Mouse (Mus musculus) frontal cortex, postnatal 36 days (tissue): Measurements from ENCODE around the gene Zfp398.
A peak's percentile ranks its signal among the peaks of the same experiment; 100 is the strongest.

Experiments used
- DNase-seq, 2 experiments: peaks; one replicate each; pipeline ENCODE4 v3.0.0; 2022; ENCODE audit warnings: low spot score in 2 of 2

The Zfp398 gene

GRCm38 (mm10) chr6:47835482-47835983 is at the start of gene Zfp398:
Gene Zfp398, plus strand, starts transcription at chr6:47835661.
- peak; percentile 95 to 97 for DNase-seq

GRCm38 (mm10) chr6:47787941-47788736 is 47.3 kb upstream of the Zfp398 start:
- peak; percentile 82 to 90 for DNase-seq

- DNase-seq = no peak
These were observed 46.6 kb upstream of the Zfp398 start for GRCm38 (mm10) chr6:47788821-47789220.

- DNase-seq = no peak
These were observed 44.7 kb upstream of the Zfp398 start for GRCm38 (mm10) chr6:47790745-47791144.

GRCm38 (mm10) chr6:47792533-47792932 is 42.9 kb upstream of the Zfp398 start:
- no peak for DNase-seq

GRCm38 (mm10) chr6:47793284-47793683 is 42.2 kb upstream of the Zfp398 start:
- DNase-seq = no peak

GRCm38 (mm10) chr6:47794106-47794830 is 41.2 kb upstream of the Zfp398 start:
- DNase-seq = no peak

- no peak for DNase-seq
These were observed 36.4 kb upstream of the Zfp398 start for GRCm38 (mm10) chr6:47799079-47799478.

- DNase-seq = no peak
These were observed 29.9 kb upstream of the Zfp398 start for GRCm38 (mm10) chr6:47805520-47805919.

- no peak for DNase-seq
These were observed 28.0 kb upstream of the Zfp398 start for GRCm38 (mm10) chr6:47807419-47807818.

- peak in 1 of 2 experiments; percentile 31 for DNase-seq
These were observed 26.9 kb upstream of the Zfp398 start for GRCm38 (mm10) chr6:47808545-47808944.

- DNase-seq = no peak
These were observed 26.4 kb upstream of the Zfp398 start for GRCm38 (mm10) chr6:47809053-47809452.

- DNase-seq = no peak
These were observed 25.3 kb upstream of the Zfp398 start for GRCm38 (mm10) chr6:47810181-47810580.

GRCm38 (mm10) chr6:47811324-47811723 is 24.1 kb upstream of the Zfp398 start:
- no peak for DNase-seq

GRCm38 (mm10) chr6:47812271-47812915 is 23.1 kb upstream of the Zfp398 start:
- DNase-seq = no peak

- DNase-seq = peak; percentile 99 to 100
These were observed 22.1 kb upstream of the Zfp398 start, which contains the start of gene Pdia4 for GRCm38 (mm10) chr6:47813257-47813878. Gene Pdia4, minus strand, starts transcription at chr6:47813430.

- no peak for DNase-seq
These were observed 19.3 kb upstream of the Zfp398 start for GRCm38 (mm10) chr6:47816151-47816550.

- DNase-seq = no peak
These were observed 16.7 kb upstream of the Zfp398 start for GRCm38 (mm10) chr6:47818721-47819120.

- no peak for DNase-seq
These were observed 15.7 kb upstream of the Zfp398 start for GRCm38 (mm10) chr6:47819626-47820325.

- DNase-seq = no peak
These were observed 14.2 kb upstream of the Zfp398 start for GRCm38 (mm10) chr6:47821236-47821635.

GRCm38 (mm10) chr6:47821776-47822175 is 13.7 kb upstream of the Zfp398 start:
- no peak for DNase-seq
